Mouse (Mus musculus): ENCODE results near the gene Hpd.

Hpd gene

DNA sequence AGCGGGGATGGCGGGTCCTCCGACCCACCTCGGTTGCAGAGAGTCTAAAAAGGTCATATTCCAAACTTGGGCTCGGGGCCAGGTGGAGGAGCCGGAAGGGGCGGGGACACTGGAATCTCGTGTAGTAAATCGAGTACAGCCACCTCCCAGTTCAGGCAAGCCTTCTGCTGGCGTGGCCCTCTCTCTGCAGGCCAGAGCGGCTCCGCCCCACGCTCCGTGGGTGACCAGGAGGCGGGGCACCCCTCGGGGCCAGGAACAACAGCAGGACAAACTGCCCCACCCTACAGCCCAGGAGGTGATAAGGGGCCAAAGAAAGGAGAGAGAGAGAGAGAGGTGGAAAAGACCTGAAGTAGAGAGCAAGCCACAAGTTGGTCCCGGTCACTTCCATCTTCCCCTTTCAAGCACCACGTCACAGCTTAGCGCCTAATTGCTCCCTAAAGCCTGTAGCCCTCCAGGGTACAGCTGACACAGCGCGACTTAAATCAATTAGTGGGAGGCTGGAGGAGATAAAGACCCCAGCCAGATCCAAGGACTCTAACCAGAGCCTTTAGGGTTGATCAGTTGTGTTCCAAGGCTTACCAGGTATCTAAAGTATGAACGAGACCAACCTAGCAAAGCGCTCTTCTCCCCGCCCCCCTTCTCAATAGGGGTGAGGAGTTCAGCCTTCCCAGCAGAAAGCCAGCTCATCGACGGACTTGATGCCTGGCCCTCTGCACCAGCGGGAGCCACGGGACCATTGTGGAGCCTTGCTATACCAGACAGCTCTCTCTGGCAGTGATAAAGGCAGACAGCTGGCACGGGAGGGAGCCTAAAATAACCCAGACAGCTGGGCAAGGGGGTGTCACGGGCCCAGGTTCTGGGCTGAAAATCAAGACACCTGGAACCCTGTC lies 46.8 kb downstream of the Hpd start:
- DNase-seq (ENCODE audit: low spot score in 2 of 2) = peak in 1 of 2 experiments; percentile 49

DNA sequence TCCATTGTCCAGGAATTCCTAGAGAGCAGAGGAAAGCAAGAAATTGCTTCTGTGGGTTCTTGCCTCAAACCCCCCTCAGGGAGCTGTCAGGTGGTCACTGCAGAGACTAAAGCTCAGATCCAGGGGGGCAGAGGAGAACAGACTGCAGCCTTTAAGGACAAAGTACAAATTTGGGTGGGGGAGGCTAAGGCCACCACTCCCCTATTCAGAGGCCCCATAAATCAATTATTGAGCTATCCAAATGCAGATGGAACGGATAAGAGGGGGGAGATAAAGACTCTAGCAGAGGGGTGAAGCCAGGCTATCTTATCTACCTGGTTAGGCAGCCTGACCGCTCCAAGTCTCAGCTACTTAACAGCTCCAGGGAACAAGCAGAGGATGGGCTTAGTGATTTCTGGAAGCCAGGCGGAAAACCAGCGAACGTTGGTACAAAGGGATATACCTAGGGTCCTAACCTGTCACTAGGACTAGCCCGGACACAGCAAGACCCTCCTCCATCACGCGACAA lies 47.6 kb downstream of the Hpd start:
- DNase-seq (ENCODE audit: low spot score in 2 of 2) = no peak

DNA sequence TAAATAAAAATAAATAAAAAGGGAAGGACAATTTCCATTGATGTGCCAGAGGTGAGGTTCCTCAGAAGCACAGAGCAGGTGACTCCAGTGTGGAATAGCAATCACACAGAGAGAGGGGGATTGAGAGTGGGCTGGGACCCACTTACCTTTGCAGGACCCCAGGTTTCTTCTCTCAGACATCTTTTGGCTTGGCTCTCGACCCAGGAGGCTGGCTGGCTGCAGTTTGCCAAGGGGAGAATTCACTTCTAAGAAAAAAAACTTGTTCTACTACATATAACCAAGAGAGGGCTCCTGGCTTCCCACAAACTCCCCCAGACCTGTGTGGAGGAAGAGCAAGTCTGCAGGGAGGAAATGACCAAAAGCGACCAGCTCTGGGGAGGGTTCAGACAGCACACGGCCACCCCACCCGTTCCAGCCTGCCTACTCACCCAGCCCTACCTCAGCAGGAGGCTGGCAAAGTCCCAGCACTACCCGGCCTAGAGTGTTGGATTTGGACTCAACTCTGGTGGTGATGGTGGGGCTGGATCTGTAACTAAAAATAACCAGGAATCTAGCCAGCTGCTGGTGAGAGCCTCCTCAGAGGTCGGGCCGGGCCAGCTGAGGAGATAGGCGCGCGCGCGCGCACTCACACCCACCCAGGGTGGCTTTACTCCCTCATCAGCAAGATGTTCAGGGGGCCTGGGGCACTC lies 48.2 kb downstream of the Hpd start:
- no peak for DNase-seq (ENCODE audit: low spot score in 2 of 2)

DNA sequence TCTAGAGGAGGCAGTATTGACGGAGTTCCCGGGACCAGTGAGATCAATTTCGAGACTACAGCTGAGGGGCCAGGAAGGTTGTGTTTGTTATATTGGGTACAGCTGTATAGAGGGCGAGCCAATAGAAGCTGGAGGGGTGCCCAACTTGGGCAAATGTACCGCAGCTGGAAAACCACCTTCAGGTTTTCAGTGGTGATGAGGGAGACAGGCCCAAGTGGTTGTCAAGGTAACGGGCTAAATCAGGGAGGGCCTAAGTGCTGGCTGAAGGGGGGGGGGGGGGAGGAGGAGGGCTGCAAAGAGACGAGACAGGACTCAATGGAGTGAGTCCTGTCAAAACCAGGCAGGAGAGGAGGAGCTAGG lies 48.8 kb downstream of the Hpd start:
- DNase-seq (ENCODE audit: low spot score in 2 of 2) = peak in 1 of 2 experiments; percentile 40

DNA sequence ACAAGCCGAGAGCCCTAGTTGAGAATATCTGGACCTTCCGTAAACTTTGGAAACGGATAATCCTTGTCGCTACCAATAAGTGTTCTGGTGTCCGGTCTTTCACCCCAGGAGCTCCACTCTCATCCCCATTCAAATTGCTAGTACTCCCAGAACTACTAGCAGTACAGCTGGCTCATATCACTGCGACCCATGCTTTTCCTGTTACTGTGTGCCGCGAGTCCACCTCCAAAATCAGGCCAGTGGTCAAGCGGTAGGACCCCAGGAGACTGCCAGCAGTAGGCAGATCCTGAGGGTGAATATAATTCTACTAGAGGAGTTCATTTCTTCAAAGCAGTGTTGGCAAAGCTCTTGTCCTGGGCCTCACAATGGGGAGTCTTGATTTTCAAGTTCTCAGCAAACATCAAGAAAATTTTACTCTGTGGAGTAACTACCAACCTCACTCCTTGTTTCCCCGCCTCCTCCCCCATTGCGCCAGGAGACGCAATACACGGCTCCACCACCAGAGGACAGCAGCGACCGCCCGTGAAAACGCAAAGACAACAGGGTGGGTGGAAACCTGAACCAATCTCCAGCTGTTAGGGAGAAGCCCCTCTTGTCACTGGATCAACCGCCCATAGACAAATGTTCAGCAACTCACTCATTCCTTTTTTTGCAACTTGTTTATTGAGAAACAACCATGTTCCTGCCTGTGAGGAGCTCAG lies 49.3 kb downstream of the Hpd start:
- DNase-seq (ENCODE audit: low spot score in 2 of 2) = peak; percentile 85 to 93

DNA sequence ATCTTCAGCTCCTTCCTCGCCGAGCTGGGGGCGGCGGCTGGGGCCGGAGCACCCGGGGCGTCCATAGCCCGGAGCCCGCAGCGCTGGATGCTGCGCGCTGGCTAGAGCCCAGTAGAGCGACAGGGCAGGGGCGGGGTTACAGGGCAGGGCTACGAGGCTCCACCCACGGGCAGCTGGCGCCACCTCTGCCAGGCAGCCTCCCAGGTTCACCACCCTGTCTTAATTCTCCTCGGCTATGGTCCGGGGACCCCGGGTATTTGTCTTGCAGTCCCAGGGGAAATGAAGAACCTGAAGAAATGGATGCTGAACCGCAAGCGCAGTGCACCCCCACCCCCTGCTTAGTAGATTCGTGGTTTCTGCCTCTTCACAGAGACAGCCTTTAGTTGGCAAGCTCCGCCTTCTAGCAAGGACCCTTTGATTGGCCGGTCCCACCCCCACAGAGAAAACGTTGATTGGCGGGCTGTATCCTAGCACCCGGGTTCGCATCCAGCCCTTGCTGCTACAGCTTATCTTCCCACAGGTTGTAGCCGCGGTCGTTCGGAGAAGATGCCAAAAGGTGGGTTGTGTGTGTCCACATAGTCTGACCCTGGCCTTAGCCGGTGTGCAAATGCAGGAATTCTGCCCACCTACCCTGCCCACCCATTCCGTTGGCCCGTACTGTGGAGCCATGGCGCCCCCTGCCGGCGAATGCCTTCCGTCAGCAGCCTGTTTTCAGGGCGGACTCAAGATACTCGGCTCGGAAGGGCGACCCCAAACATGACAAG lies 50.0 kb downstream of the Hpd start, which contains the start of gene Rhof:
Gene Rhof, minus strand, starts transcription at position 385 of the 764 bp plus-strand sequence.
- DNase-seq (ENCODE audit: low spot score in 2 of 2) = peak; percentile 78 to 83

DNA sequence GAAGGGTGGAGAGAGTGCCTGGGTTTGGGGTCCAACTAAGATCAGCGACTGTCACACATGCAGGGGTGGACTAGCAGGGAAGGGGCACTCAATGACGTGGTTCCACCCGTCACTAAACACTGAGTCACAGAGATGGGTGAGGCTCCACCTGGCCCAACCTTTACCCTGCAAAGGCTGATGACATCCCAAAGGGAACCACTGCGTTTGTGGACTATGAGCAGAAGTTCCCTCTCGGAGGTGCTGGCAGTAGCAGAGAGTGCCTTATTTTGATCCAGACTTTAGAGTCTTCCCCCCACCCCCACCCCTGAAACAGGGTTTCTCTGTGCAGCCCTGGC lies 51.7 kb downstream of the Hpd start:
- DNase-seq (ENCODE audit: low spot score in 2 of 2) = no peak

DNA sequence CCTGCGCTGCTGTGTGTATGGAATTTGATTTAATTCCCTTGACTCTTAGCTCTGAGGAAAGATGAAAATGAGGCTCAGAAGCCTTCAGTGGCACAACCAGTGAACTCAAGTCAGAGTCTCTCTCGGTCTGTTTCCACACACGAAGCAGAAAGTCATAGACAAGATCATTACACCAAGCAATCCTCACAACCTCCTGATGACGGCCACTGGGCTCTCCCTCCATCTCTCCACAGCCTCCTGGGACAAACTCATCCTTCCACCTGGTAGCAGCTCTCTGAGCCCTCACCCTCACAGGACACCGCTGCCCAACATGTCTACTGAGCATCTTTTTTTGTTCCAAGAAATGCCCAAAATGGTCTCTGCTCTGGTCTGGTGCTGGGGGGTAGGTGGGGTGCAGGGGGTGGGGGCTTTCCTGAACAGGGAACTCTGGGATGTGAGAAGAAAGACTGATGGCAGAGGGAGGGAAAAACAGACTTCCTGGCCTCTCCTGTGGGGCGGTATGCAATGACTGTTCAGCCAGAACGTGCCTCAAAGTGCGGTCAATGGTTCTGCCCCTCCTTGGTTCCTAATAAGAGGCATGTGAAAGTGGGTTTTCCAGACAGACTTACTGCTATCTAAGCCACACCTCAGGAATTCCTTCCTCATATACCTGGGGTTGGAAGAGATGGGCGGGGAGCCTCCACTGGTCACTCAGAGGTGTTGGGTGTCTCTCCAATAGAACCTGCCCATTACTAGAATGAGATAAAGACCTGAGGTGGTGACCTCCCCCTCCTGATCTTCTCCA lies 52.3 kb downstream of the Hpd start:
- DNase-seq (ENCODE audit: low spot score in 2 of 2) = no peak

DNA sequence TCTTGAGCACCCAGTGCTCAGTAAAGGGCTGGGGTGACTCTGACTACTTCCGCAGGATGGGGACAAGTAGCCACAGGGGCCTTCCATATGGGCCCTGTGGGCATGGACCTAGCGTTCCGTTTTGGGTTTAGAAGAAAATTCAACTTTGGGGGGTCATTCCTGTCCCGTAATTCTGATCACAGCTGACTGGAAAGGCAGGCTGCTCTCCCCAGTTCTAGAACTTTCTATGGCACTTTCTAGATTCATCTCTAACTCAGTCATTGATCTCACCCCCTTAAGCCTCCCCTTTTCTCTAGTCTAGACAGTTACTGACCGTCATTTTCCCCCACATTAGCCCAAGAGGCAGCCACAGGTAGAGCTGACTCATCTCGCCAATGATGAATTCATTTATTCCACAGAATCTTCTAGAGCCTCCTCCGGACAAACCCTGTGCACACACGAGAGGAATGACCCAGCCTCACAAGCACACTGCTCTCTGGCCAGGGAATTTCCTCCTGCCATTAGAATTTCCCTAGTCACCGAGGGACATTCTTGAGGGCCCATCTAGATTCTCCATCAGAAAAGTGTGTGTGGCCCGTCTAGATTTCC lies 53.3 kb downstream of the Hpd start:
- no peak for DNase-seq (ENCODE audit: low spot score in 2 of 2)

DNA sequence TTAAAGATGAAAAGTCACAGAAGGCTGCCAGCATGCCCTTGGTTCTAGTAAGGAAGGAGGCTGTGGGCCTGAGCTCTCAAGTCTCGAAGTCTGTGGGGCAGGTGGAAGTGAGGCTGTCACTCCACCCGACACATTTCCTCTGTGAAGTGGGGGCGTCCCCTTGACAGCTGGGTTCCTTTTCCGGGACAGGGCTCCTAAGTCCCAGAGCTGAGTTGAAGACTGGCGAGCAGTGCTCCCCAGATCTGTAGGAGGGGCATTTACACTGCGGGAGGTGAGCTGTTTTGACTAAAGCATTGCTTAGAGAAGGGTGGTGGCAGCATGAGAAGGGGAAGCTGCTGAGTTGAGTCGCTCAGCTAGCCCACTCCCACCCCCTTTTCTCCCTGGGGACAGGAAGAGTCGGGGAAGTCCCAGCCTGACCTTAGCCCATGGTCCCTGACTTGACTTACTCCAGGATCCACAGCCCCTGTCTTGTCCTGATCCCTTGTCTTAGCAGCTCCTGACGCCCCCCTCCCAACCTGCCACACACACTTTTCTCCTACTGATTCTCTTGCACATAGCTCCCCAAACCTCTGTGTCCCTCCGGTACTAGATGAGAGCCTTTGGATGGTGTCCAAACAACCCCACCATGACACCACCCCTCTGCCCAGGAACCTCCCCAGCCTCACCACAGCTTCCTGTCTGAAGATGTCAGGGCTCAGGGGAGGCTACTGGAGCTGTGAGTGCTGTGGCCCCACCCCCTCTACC lies 53.9 kb downstream of the Hpd start:
- DNase-seq (ENCODE audit: low spot score in 2 of 2) = no peak

DNA sequence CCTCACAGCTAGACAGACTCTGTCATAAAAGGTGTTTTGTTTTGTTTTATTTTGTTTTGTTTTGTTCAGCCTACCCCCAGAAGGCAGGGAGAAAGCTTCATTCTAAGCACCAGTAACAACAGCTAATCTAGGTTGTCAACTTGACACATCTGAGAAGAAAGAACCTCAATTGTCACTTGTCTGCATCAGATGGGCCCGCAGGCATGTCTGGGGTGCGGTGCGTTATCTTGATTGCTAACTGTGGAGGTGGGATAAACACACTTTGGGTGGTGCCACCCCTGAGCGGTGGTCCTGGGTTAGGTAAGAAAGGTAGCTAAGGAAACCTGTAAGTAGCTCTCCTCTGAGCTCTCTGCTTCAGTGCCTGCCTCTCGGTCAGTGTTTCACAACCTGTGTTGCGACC lies 55.5 kb downstream of the Hpd start:
- DNase-seq (ENCODE audit: low spot score in 2 of 2) = no peak

DNA sequence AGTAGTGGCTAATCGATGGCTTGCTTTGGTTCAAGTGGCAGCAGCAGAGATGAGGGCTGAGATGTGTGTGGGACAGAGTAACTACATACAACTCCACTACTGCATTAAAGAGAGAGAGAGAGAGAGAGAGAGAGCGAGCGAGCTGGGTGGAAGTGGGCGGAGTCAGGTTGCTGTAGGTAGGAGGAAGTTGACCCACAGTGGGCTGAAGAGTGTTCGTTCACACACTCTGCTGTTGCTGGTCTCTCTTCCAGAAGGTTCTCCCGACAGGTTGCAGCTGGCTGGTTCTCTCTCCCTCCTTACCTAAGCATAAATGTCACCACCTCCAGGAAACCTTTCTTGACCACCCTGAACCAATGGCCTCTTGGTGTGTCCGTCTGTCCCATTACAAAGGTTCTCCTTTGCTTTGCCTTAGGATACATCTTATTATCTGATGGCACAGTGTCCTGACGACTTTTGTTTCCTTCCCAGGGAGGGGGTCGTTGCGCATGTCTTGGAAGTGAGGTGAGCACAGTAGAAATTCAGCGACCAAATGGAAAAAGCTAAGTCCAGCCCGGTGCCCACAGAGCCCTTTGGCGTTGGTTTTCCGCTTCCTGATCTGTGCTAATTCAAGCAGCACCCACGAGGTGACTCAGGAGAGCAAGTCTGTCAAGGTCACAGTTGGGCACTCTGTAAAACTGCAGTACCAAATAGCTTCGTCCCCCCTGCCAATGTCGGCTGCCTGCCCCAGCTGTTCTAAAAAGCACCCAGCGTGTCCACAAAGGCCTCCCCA lies 56.7 kb downstream of the Hpd start:
- DNase-seq (ENCODE audit: low spot score in 2 of 2) = no peak

DNA sequence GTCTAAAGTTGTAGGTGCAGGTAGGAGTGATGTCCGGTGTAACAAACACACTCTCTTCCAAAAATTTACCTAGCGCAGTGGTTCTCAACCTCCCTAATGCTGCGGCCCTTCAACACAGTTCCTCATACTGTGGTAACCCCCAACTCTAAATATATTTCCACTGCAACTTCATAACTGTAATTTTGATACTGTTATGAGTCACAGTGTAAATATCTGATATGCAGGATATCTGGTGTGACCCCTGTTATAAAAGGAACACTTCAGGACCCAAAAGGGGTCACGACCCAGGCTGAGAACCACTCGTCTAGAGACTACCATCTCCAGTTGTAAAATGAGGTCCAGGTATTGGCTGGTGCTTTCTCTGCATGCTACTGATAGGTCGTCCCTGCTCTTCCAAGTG lies 57.4 kb downstream of the Hpd start:
- DNase-seq (ENCODE audit: low spot score in 2 of 2) = no peak

DNA sequence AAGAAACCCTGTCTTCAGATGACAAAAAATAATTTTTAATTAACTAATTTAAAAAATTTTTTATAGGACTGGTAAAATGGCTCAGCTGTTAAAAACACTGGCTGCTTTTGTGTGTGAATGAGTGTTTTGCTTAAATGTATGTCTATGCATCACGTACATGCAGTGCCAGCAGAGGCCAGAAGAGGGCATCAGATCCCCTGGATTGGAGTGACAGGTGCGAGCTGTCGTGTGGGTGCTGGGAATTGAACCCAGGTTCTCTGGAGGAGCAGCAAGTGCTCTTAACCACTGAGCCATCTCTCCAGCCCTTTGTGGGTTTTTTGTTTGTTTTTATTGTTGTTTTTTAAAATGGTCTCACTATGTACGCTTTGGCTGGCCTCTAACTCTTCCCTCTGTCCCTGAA lies 60.3 kb downstream of the Hpd start:
- no peak for DNase-seq (ENCODE audit: low spot score in 2 of 2)
